Mouse (Mus musculus): ENCODE results near the gene Rpl38.

DNA sequence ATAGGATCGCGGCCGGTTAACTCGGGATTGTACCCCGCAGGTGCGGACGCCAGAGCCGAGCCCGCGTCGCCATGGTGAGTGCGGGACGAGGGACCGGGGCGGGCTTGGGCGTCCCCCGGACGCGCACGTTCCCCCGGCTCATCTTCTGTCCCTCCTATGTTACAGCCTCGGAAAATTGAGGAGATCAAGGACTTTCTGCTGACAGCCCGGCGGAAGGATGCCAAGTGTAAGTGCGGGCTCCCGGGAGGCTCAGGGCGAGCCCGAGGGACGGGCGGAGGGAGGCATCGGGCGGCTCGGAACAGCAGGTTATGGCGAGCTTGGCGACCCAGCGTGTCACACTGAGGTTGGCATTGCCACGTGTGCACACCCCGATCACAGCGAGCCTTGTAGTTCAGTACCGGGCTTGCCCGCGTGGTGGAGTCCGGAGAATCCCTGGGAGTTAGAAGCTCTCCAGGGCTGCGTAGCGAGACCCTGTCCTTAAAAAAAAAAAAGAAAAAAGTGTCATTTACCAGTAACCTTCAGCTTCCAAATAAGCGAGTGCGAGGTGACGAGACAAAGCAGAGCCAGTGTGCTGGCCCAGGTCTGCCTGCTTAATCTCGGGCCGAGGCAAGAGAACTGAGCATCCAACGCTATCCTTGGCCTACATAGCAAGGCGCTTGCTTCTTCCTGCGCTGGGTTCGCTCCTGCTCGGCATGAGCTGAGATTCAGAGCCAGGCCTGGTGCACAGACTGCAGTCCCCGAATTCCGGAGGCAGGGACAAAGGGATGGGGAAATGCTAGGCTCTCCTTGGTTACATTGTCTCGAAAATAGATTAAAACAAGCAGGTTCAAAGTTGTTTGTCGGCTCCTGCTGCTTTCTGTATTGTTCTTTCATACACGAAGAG is 658 bp downstream of the Rpl38 start:
- peak; percentile 45; the same call in 1 of the 2 replicates for TF ChIP-seq CTCF (IDR thresholded peaks at IDR 0.05; ENCODE audit: extremely low read depth, insufficient read depth, low read length)
- peak; percentile 33; the same call in 1 of the 2 replicates for TF ChIP-seq POLR2A (IDR thresholded peaks at IDR 0.05; ENCODE audit: extremely low read depth, insufficient read depth, low read length)
